Mouse (Mus musculus) lung, adult 2 months (tissue): ENCODE results near the gene Slc35f1. TPM values are rescaled to one million over a fixed set of nuclear protein-coding genes. Genes with fewer than 3 reads are reported as not detected.

ENCODE experiments used
- DNase-seq: peaks from one replicate; pipeline ENCODE4 v3.0.0; 2022
- H3K4me1 ChIP-seq: fragments of 200-500 bp; 2 replicates; pipeline ENCODE4 v1.6.1; 2011; ENCODE audit warnings: low read length; ENCODE audit not compliant: control insufficient read depth, insufficient read depth
- H3K4me3 ChIP-seq: fragments of 200-500 bp; replicated peaks from 2 replicates; pipeline ENCODE3; 2011; ENCODE audit warnings: low read depth, mild to moderate bottlenecking, control low read depth, low read length; ENCODE audit errors: extremely low read depth
- CTCF ChIP-seq: fragments of 200-500 bp; IDR thresholded peaks from 2 replicates; pipeline ENCODE4 v1.5.1; 2011; ENCODE audit warnings: mild to moderate bottlenecking, low read length, control low read depth; ENCODE audit not compliant: insufficient read depth
- POLR2A ChIP-seq: fragments of 200-500 bp; IDR thresholded peaks from 2 replicates; pipeline ENCODE4 v1.6.1; 2011; ENCODE audit warnings: low read depth, mild to moderate bottlenecking, control low read depth, low read length, borderline replicate concordance; ENCODE audit errors: extremely low read depth
- WGBS: fragments of 180-500 bp; shearing (Covaris S2); methylation state at CpG from one replicate; pipeline ENCODE4 v1.1.7; 2018; 5-methylcytosine and 5-hydroxymethylcytosine counted together
- polyA plus RNA-seq: library from polyadenylated mRNA; depleted of rRNA; stranded (reverse); fragments of >200 nt; gene quantifications from 2 replicates; pipeline ENCODE4 v1.2.3, GENCODE M21; 2012

Gene Slc35f1
- polyA plus RNA-seq, 1 experiment = 0.27 TPM

DNA sequence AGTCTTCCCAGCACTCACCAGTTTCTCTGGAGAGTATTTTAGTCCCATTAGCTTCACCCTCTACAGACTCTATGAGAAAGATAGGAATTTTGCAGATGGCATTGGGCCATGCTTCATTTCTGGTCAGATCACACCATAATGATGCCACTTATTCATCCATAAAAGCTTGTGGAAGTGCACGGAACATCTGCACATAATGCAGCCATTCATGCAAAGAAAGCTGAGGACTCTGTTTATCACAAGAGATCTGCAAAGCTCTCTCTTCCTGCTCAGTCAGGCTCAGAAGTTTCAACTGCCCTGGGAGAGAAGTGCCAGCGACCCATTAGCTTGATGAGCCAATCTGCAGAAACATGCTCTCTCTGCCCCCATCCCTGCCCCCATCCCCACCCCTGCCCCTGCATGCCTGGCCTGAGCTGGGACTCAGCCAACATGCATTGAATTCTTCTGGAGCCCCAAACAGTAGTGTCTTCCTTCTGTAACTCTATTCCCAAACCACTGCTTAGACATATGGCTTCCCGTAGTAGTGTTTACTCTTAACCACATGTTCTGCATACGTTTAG is 89.7 kb downstream of the Slc35f1 start:
- DNase-seq = no peak
- no peak overlapping the region for H3K4me3 ChIP-seq
- H3K4me1 ChIP-seq = no peaks in the 10 kb centered on the region
- WGBS = 51% methylated on average over 4 of the region's 4 CpGs
- TF ChIP-seq POLR2A = no peak
- TF ChIP-seq CTCF = no peak

- 79% methylated on average over 2 of the region's 2 CpGs for WGBS
- Histone ChIP-seq H3K4me3 (no peak overlapping the region), H3K4me1 (no peaks in the 10 kb centered on the region)
- TF ChIP-seq POLR2A (no peak), CTCF (no peak)
- DNase-seq = no peak
These were observed 96.7 kb downstream of the Slc35f1 start for GRCm38 (mm10) chr10:52787075-52787474.

DNA sequence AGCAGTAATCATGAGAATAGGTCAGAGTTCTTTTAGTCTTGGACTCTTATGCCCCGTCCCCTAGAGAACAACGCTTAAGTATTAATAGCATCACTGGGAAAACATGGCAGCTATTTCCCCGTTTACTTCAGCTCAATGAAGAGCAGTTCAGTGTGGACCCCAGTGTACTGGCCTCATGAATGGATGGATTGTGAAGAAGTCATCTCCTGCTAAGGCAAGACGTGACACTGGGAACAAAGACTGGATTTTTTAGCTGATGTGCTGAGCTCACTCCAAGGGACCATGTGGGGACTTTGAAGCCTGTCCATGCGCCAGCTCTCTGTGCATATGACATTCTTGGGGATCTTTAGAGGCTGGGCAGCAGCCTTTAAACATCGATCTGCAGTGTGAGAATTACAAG is 101.2 kb downstream of the Slc35f1 start:
- Histone ChIP-seq H3K4me3 (no peak overlapping the region), H3K4me1 (no peaks in the 10 kb centered on the region)
- DNase-seq = no peak
- TF ChIP-seq POLR2A = no peak
- TF ChIP-seq CTCF = no peak
- WGBS = 77% methylated on average over 6 of the region's 6 CpGs

GRCm38 (mm10) chr10:52797454-52797853 is 107.1 kb downstream of the Slc35f1 start:
- Histone ChIP-seq H3K4me3 (no peak overlapping the region), H3K4me1 (no peaks in the 10 kb centered on the region)
- no peak for TF ChIP-seq CTCF
- TF ChIP-seq POLR2A = no peak
- DNase-seq = no peak
- 63% methylated on average over 4 of the region's 4 CpGs for WGBS

DNA sequence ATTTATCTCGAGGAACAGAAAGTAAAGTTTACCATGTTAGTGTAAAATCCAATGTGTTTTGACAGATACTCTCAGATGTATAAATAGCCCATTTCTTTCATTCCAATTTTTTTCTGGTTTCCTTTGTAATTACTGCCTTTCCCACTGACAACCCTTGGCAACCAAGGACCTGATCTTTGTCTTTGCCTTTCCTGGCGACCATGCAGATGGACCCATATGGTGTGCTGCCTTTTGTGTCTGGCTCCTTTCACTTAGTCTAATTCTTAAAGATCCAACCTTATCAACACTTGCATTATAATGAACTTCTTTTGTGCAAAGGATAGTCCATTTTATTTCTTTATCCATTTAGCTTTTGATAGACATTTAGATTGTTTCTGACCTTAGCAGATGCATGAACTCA is 117.5 kb downstream of the Slc35f1 start:
- WGBS = 60% methylated on average over 2 of the region's 2 CpGs
- TF ChIP-seq CTCF = no peak
- TF ChIP-seq POLR2A = no peak
- no peaks in the 10 kb centered on the region for H3K4me1 ChIP-seq
- no peak overlapping the region for H3K4me3 ChIP-seq
- DNase-seq = no peak

GRCm38 (mm10) chr10:52812861-52813260 is 122.5 kb downstream of the Slc35f1 start:
- 74% methylated on average over 4 of the region's 4 CpGs for WGBS
- TF ChIP-seq CTCF = no peak
- TF ChIP-seq POLR2A = no peak
- no peaks in the 10 kb centered on the region for H3K4me1 ChIP-seq
- DNase-seq = no peak
- no peak overlapping the region for H3K4me3 ChIP-seq

DNA sequence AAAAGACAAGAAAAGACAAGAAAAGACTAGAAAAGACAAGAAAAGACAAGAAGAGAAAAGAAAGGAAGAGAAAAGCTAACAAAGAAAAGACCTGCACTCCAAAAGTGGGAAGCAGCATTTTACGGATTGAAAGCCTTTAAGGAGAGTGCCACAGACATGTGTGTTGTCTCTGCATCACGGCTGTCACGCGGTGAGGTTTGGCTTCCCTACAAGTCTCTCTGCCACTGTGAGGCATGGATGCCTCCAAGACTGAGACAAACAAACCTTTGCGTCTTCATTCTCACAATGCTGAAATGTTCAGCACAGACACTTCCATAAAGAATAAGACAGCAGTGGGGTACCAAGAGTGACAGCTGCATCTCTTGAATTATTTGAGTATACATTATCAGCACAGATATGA is 124.0 kb downstream of the Slc35f1 start:
- no peak for TF ChIP-seq CTCF
- TF ChIP-seq POLR2A = no peak
- Histone ChIP-seq H3K4me3 (no peak overlapping the region), H3K4me1 (no peaks in the 10 kb centered on the region)
- WGBS = 77% methylated on average over 5 of the region's 5 CpGs
- no peak for DNase-seq

GRCm38 (mm10) chr10:52819661-52820060 is 129.3 kb downstream of the Slc35f1 start:
- WGBS = 71% methylated on average over 1 of the region's 1 CpGs
- H3K4me3 ChIP-seq = no peak overlapping the region
- TF ChIP-seq POLR2A = no peak
- TF ChIP-seq CTCF = no peak
- H3K4me1 ChIP-seq = no peaks in the 10 kb centered on the region
- DNase-seq = no peak

- TF ChIP-seq POLR2A (no peak), CTCF (no peak)
- H3K4me3 ChIP-seq = no peak overlapping the region
- no peak for DNase-seq
- H3K4me1 ChIP-seq = no peaks in the 10 kb centered on the region
- WGBS = 57% methylated on average over 2 of the region's 2 CpGs
These were observed 132.6 kb downstream of the Slc35f1 start for GRCm38 (mm10) chr10:52822909-52823308.

- Histone ChIP-seq H3K4me3 (no peak overlapping the region), H3K4me1 (no peaks in the 10 kb centered on the region)
- DNase-seq = no peak
- 82% methylated on average over 4 of the region's 4 CpGs for WGBS
- TF ChIP-seq CTCF (no peak), POLR2A (no peak)
These were observed 135.4 kb downstream of the Slc35f1 start for GRCm38 (mm10) chr10:52825746-52826145.
